Mouse (Mus musculus) ES-E14 (cell line): ENCODE measurements around the gene Gm10447. TPM values are rescaled to one million over a fixed set of nuclear protein-coding genes. Genes with fewer than 3 reads are reported as not detected.

Source experiments
- DNase-seq: peaks from one replicate; pipeline ENCODE4 v3.0.0-alpha.2; 2013; ENCODE audit warnings: low read depth, low spot score
- H3K27ac ChIP-seq: 2 replicates; pipeline ENCODE4 v1.5.1; 2012; ENCODE audit warnings: low read depth, mild to moderate bottlenecking, low read length, moderate library complexity, mixed read lengths; ENCODE audit not compliant: poor library complexity, insufficient read depth, severe bottlenecking
- H3K36me3 ChIP-seq: 2 replicates; pipeline ENCODE4 v1.6.1; 2012; ENCODE audit warnings: mild to moderate bottlenecking, low read length, moderate library complexity, mixed read lengths; ENCODE audit not compliant: control insufficient read depth, poor library complexity, insufficient read depth, severe bottlenecking
- H3K4me1 ChIP-seq, 2 experiments: fragments of 150-350 bp in 1 of 2; sonication (generic) in 1 of 2; 2 replicates each; pipeline ENCODE4 v1.6.1; 2012; ENCODE audit warnings: low read length in 2 of 2, mild to moderate bottlenecking in 1 of 2, mixed read lengths in 1 of 2; ENCODE audit not compliant: control insufficient read depth in 2 of 2, insufficient read depth in 2 of 2, poor library complexity in 1 of 2
- H3K4me3 ChIP-seq, 2 experiments: fragments of 150-350 bp in 1 of 2; sonication (generic) in 1 of 2; 2 replicates each; pipeline ENCODE4 v1.5.1; 2012; ENCODE audit warnings: low read length in 2 of 2, low read depth in 1 of 2, mild to moderate bottlenecking in 1 of 2, mixed read lengths in 1 of 2; ENCODE audit not compliant: insufficient read depth in 1 of 2, poor library complexity in 1 of 2, severe bottlenecking in 1 of 2
- H3K9ac ChIP-seq: 2 replicates; pipeline ENCODE4 v1.6.1; 2012; ENCODE audit warnings: low read depth, mild to moderate bottlenecking, low read length, mixed read lengths; ENCODE audit not compliant: poor library complexity, insufficient read depth, severe bottlenecking
- H3K9me3 ChIP-seq: fragments of 150-350 bp; sonication (generic); 2 replicates; pipeline ENCODE4 v1.6.1; 2012; ENCODE audit warnings: low read depth, mild to moderate bottlenecking, low read length; ENCODE audit not compliant: control insufficient read depth, insufficient read depth
- CHD2 ChIP-seq: IDR thresholded peaks from 2 replicates; pipeline ENCODE4 v1.6.1; 2014; ENCODE audit warnings: mild to moderate bottlenecking, low read depth, low read length, inconsistent platforms
- HCFC1 ChIP-seq: IDR thresholded peaks from 2 replicates; pipeline ENCODE4 v1.6.1; 2012; ENCODE audit warnings: low read length, inconsistent platforms, borderline replicate concordance; ENCODE audit not compliant: insufficient read depth
- MAFK ChIP-seq: IDR thresholded peaks from 2 replicates; pipeline ENCODE4 v1.6.1; 2014; ENCODE audit warnings: mild to moderate bottlenecking, low read depth, low read length, inconsistent platforms; ENCODE audit not compliant: insufficient read depth
- ZC3H11A ChIP-seq: IDR thresholded peaks from 2 replicates; pipeline ENCODE4 v1.6.1; 2012; ENCODE audit warnings: low read depth, mild to moderate bottlenecking, inconsistent platforms, low read length, borderline replicate concordance
- ZNF384 ChIP-seq: IDR thresholded peaks from 2 replicates; pipeline ENCODE4 v1.6.1; 2012; ENCODE audit warnings: low read depth, low read length, inconsistent platforms
- in situ Hi-C, 2 experiments: fragments of 600-800 bp; cut with MboI; formaldehyde crosslinking; loops; one replicate each; pipeline ENCODE4 v1.15.1; 2025; ENCODE audit warnings: low sequenced_read_pairs in 2 of 2, inconsistent platforms in 1 of 2; ENCODE audit not compliant: unreplicated experiment in 2 of 2
- total RNA-seq: library from RNA; depleted of rRNA; stranded (reverse); fragments of 300-350 nt; gene quantifications from 2 replicates; pipeline ENCODE4 v1.2.3, GENCODE M21; 2012

Gene Gm10447
- total RNA-seq, 1 experiment, result not detected

DNA sequence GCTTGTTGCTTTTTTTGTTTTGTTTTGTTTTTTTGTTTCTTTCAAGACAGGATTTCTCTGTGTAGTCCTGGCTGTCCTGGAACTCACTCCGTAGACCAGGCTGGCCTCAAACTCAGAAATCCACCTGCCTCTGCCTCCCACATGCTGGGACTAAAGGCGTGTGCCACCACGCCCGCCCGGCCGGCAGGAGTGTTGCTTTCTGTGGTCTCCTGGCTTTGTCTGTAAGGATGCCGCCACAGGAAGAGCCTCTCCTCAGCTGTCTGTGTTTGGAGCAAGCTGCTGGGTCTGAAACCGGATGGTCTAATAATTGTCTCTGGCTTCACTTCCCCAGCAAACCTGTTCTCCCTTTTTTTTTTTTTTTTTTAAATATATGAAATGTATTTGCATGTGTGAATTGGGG lies 21.4 kb downstream of the Gm10447 start:
- Histone ChIP-seq H3K27ac (no peak overlapping the region), H3K36me3 (no peaks in the 10 kb centered on the region), H3K9me3 (no peaks in the 10 kb centered on the region), H3K4me3 (no peak overlapping the region), H3K9ac (no peak overlapping the region), H3K4me1 (peaks cover 0 to 13% of the 10 kb centered on the region in 2 experiments; a peak in 3 of 4 replicates)
- no peak for TF ChIP-seq CHD2
- no peak for TF ChIP-seq HCFC1
- no peak for TF ChIP-seq ZNF384
- no peak for TF ChIP-seq ZC3H11A
- no peak for TF ChIP-seq MAFK
- no peak for DNase-seq
- in situ Hi-C loops, result no loop called here

DNA sequence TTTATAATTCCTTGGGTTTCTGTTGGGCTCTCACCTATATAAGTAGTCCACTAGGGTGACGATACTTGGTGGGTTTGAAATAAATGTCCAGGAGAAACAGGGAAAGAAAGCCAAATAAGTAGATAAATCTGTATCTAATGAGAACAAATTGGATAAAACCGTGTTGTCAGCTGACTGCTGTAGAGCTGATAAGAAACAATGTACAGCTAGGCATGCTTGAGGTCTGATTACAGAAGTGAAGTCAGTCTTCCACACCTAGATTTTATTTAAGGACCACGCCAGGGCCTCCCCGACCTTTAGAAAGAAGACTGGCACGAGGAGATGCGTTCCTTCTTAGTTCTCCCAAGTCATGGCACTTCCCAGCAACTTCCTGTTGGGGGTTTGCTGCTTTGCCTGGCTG lies 23.9 kb downstream of the Gm10447 start:
- in situ Hi-C loops, result no loop called here
- no peak for TF ChIP-seq MAFK
- TF ChIP-seq ZC3H11A, result no peak
- TF ChIP-seq ZNF384, result no peak
- TF ChIP-seq HCFC1, result no peak
- no peak for TF ChIP-seq CHD2
- H3K27ac ChIP-seq, result no peak overlapping the region

GRCm38 (mm10) chr11:53431347-53432056 lies 25.4 kb downstream of the Gm10447 start:
- Histone ChIP-seq H3K9me3 (no peaks in the 10 kb centered on the region), H3K4me3 (peak overlapping the region; percentile 46 to 72), H3K4me1 (peaks cover 0 to 11% of the 10 kb centered on the region in 2 experiments; a peak in 3 of 4 replicates), H3K9ac (peak overlapping the region; percentile 0; the same call in 1 of the 2 replicates), H3K27ac (no peak overlapping the region; the same call in 1 of the 2 replicates), H3K36me3 (peaks cover 5% of the 10 kb centered on the region)
- TF ChIP-seq MAFK, result no peak
- TF ChIP-seq ZNF384, result no peak
- TF ChIP-seq HCFC1, result no peak
- TF ChIP-seq CHD2, result no peak
- no peak for TF ChIP-seq ZC3H11A
- no peak for DNase-seq
- in situ Hi-C loops, result no loop called here

More for the DNA sequence above, 23.9 kb downstream of the Gm10447 start:
- Histone ChIP-seq H3K4me1 (peaks cover 0 to 15% of the 10 kb centered on the region in 2 experiments; a peak in 3 of 4 replicates), H3K9me3 (no peaks in the 10 kb centered on the region), H3K9ac (no peak overlapping the region), H3K4me3 (no peak overlapping the region), H3K36me3 (peaks cover 5% of the 10 kb centered on the region)
- DNase-seq, result no peak

DNA sequence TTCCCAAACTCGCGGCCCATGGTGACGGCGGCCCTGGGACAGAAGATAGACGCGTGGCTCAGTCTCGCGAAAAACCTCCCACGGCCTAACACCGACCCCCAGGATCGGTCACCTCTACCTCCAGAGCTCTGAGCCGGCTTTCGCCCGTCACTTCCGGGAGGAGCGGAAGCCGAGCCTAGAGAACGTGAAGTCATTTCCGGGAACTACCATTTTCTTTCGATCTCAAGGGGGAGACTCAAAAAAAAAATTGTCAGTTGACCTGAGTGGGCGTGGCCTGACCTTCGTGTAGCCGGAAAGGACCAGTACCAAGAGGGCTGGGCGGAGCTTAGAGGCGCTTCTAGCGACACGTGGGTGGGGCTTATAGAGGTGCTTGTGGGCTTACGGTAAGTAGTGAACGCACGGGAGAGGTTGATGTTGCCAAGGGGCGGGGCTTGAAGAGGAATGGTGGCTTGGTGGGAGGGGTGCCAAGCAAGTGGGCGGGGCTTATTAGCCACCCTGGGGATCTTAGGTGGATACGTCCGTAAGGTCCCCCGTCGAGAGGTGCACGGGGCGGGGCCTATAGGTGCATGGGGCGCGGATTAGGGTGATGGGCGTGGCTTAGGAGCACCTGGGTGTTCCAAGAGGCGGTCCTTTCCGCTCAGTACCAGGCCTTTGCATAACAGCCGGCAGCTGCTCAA lies 26.1 kb downstream of the Gm10447 start, which contains the start of the genes Uqcrq and Gdf9:
Uqcrq (minus strand) TSS at position 162 of the 677 bp plus-strand sequence.
Gdf9 (plus strand) TSS at position 354 of the 677 bp plus-strand sequence.
- Histone ChIP-seq H3K4me1 (peaks cover 0 to 5% of the 10 kb centered on the region in 2 experiments; a peak in 3 of 4 replicates), H3K27ac (peak within 1 kb of the TSS; percentile 86), H3K9me3 (no peaks in the 10 kb centered on the region), H3K36me3 (peaks cover 5% of the 10 kb centered on the region), H3K4me3 (peak within 1 kb of the TSS; percentile 77 to 91), H3K9ac (peak within 1 kb of the TSS; percentile 97)
- TF ChIP-seq ZC3H11A (no peak), ZNF384 (peak; percentile 97), HCFC1 (peak; percentile 71; the same call in 1 of the 2 replicates), CHD2 (no peak), MAFK (no peak)
- in situ Hi-C loops, result no loop called here
- peak; percentile 100 for DNase-seq
